Mouse (Mus musculus) heart, postnatal 0 days (tissue): ENCODE results near the gene Serpina3j. TPM values are rescaled to one million over a fixed set of nuclear protein-coding genes. Genes with fewer than 3 reads are reported as not detected.
"Not testable (repeated sequence)": the region's sequence is repeated elsewhere in the genome, so short reads cannot be mapped to it uniquely, and the experiment has no call there.

Experiments
- ATAC-seq: fragments of 200-750 bp; cut with Nextera tagmentation; 2 replicates; pipeline ENCODE4 v1.8.0; 2017; ENCODE audit warnings: low read depth, moderate number of reproducible peaks, moderate library complexity; ENCODE audit not compliant: insufficient read depth
- DNase-seq: peaks from one replicate; pipeline ENCODE4 v3.0.0-alpha.2; 2016; ENCODE audit warnings: low spot score
- H3K27ac ChIP-seq: fragments of 300-500 bp; sonication (generic); 2 replicates; pipeline ENCODE4 v1.5.1; 2014; ENCODE audit warnings: low read depth, mild to moderate bottlenecking
- H3K27me3 ChIP-seq: fragments of 300-500 bp; sonication (generic); 2 replicates; pipeline ENCODE4 v1.6.1; 2014; ENCODE audit warnings: low read length, mixed read lengths; ENCODE audit not compliant: control insufficient read depth, insufficient read depth
- H3K36me3 ChIP-seq: fragments of 300-500 bp; sonication (generic); replicated peaks from 2 replicates; pipeline ENCODE4 v1.6.1; 2014; ENCODE audit warnings: low read length, mixed read lengths; ENCODE audit not compliant: control insufficient read depth, insufficient read depth
- H3K4me1 ChIP-seq: fragments of 300-500 bp; sonication (generic); 2 replicates; pipeline ENCODE4 v1.6.1; 2014; ENCODE audit warnings: antibody characterized with exemption; ENCODE audit not compliant: control insufficient read depth, insufficient read depth
- H3K4me2 ChIP-seq: fragments of 300-500 bp; sonication (generic); 2 replicates; pipeline ENCODE4 v1.6.1; 2014; ENCODE audit warnings: low read depth, mild to moderate bottlenecking, low read length, moderate library complexity
- H3K4me3 ChIP-seq: fragments of 300-500 bp; sonication (generic); 2 replicates; pipeline ENCODE4 v1.5.1; 2014; ENCODE audit warnings: low read depth, low read length
- H3K9ac ChIP-seq: fragments of 300-500 bp; sonication (generic); replicated peaks from 2 replicates; pipeline ENCODE4 v1.6.1; 2014; ENCODE audit warnings: low read depth, low read length, mixed read lengths
- H3K9me3 ChIP-seq: fragments of 300-500 bp; sonication (generic); replicated peaks from 2 replicates; pipeline ENCODE4 v1.6.1; 2016; ENCODE audit warnings: low read length; ENCODE audit not compliant: control insufficient read depth
- CTCF ChIP-seq: IDR thresholded peaks from 2 replicates; pipeline ENCODE4 v1.5.1; 2016; ENCODE audit warnings: antibody characterized with exemption, control low read depth, low read depth
- EP300 ChIP-seq: IDR thresholded peaks from 2 replicates; pipeline ENCODE4 v1.6.1; 2016; ENCODE audit warnings: antibody characterized with exemption, low read depth
- WGBS: fragments of 180-500 bp; shearing (Covaris S2); extraction: QIAGEN DNeasy Blood & Tissue Kit; methylation state at CpG from one replicate; pipeline ENCODE4 v1.1.7; 2014; 5-methylcytosine and 5-hydroxymethylcytosine counted together
- polyA plus RNA-seq: library from polyadenylated mRNA; unstranded; fragments of >200 nt; fragmentation: Nextera tagmentation; extraction: Ambion mirVana; gene quantifications from 2 replicates; pipeline ENCODE4 v1.2.1, GENCODE M21; 2015
- total RNA-seq: library from RNA; depleted of rRNA; stranded (reverse); fragments of >200 nt; gene quantifications from 2 replicates; pipeline ENCODE4 v1.2.3, GENCODE M21; 2014; ENCODE audit warnings: low replicate concordance; rRNA removed

The Serpina3j gene
- total and polyA plus RNA-seq, 2 experiments from 2014 or later = not detected

- no peaks in the 10 kb centered on the region for H3K9me3 ChIP-seq
- ATAC-seq (no peak), DNase-seq (no peak)
- no peak for TF ChIP-seq CTCF
- TF ChIP-seq EP300 = no peak
- no peak overlapping the region for H3K27ac ChIP-seq
- H3K4me2 ChIP-seq = no peak overlapping the region
- H3K36me3 ChIP-seq = no peaks in the 10 kb centered on the region
- no peaks in the 10 kb centered on the region for H3K27me3 ChIP-seq
- no peak overlapping the region for H3K9ac ChIP-seq
- no peak overlapping the region for H3K4me3 ChIP-seq
- no peaks in the 10 kb centered on the region for H3K4me1 ChIP-seq
Measured at GRCm38 (mm10) chr12:104345707-104346106, 31.4 kb downstream of the Serpina3j start.

- no peak for ATAC-seq
- no peak for DNase-seq
- Histone ChIP-seq H3K4me3 (no peak overlapping the region), H3K4me1 (no peaks in the 10 kb centered on the region), H3K9ac (no peak overlapping the region), H3K27ac (no peak overlapping the region), H3K9me3 (no peaks in the 10 kb centered on the region), H3K4me2 (no peak overlapping the region), H3K36me3 (no peaks in the 10 kb centered on the region), H3K27me3 (no peaks in the 10 kb centered on the region)
- WGBS = 67% methylated on average over 2 of the region's 2 CpGs
- TF ChIP-seq EP300 (no peak), CTCF (no peak)
Measured at GRCm38 (mm10) chr12:104347091-104347490, 32.7 kb downstream of the Serpina3j start.

- H3K4me3 ChIP-seq, DNase-seq, H3K9me3 ChIP-seq, H3K4me2 ChIP-seq, H3K4me1 ChIP-seq, ATAC-seq, H3K36me3 ChIP-seq, H3K27ac ChIP-seq, H3K9ac ChIP-seq, H3K27me3 ChIP-seq: not testable (repeated sequence)
- WGBS = 29% methylated on average over 3 of the region's 3 CpGs
- peak; percentile 38 for TF ChIP-seq CTCF
Measured at GRCm38 (mm10) chr12:104351812-104352211, 37.5 kb downstream of the Serpina3j start.

GRCm38 (mm10) chr12:104356006-104356405, 41.7 kb downstream of the Serpina3j start:
- no peak for DNase-seq

GRCm38 (mm10) chr12:104369986-104370385, 55.6 kb downstream of the Serpina3j start:
- Histone ChIP-seq H3K4me3 (no peak overlapping the region), H3K9me3 (no peaks in the 10 kb centered on the region), H3K27ac (no peak overlapping the region), H3K9ac (no peak overlapping the region), H3K4me2 (no peak overlapping the region), H3K27me3 (no peaks in the 10 kb centered on the region), H3K36me3 (no peaks in the 10 kb centered on the region), H3K4me1 (no peaks in the 10 kb centered on the region)
- 85% methylated on average over 3 of the region's 3 CpGs for WGBS
- TF ChIP-seq EP300 = no peak
- TF ChIP-seq CTCF = no peak
- ATAC-seq (no peak), DNase-seq (no peak)

More at GRCm38 (mm10) chr12:104356006-104356405, 41.7 kb downstream of the Serpina3j start:
- no peaks in the 10 kb centered on the region for H3K27me3 ChIP-seq
- no peak overlapping the region for H3K4me2 ChIP-seq
- H3K36me3 ChIP-seq = no peaks in the 10 kb centered on the region
- H3K9me3 ChIP-seq = no peaks in the 10 kb centered on the region
- no peaks in the 10 kb centered on the region for H3K4me1 ChIP-seq
- 69% methylated on average over 3 of the region's 3 CpGs for WGBS
- H3K27ac ChIP-seq = no peak overlapping the region
- ATAC-seq = no peak
- H3K4me3 ChIP-seq = no peak overlapping the region
- no peak overlapping the region for H3K9ac ChIP-seq
- TF ChIP-seq EP300 (no peak), CTCF (no peak)

Other genes with a start within 250 kb of the Serpina3j start
- not detected in 2 replicates for gene Serpina5, start 213.4 kb upstream of the Serpina3j start, total RNA-seq
- not detected in 2 replicates for gene Serpina5, start 213.4 kb upstream of the Serpina3j start, polyA plus RNA-seq
- not detected in 2 replicates for gene Serpina3a, start 201.8 kb upstream of the Serpina3j start, total RNA-seq
- gene Serpina3a, start 201.8 kb upstream of the Serpina3j start, polyA plus RNA-seq = not detected in 2 replicates
- not detected in 2 replicates for gene Serpina3b, start 186.6 kb upstream of the Serpina3j start, total RNA-seq
- gene Serpina3b, start 186.6 kb upstream of the Serpina3j start, polyA plus RNA-seq = not detected in 2 replicates
- gene Serpina3c, start 160.7 kb upstream of the Serpina3j start, total RNA-seq = 0.84 TPM in 1 of 2 replicates, not detected in the other
- 0.07 and 0.11 TPM in 2 replicates for gene Serpina3c, start 160.7 kb upstream of the Serpina3j start, polyA plus RNA-seq
- not detected in 2 replicates for gene Serpina3f, start 100.0 kb upstream of the Serpina3j start, total RNA-seq
- gene Serpina3f, start 100.0 kb upstream of the Serpina3j start, polyA plus RNA-seq = 0.12 and 0.16 TPM in 2 replicates
- 6.9 and 12.6 TPM in 2 replicates for gene Serpina3g, start 78.3 kb upstream of the Serpina3j start, total RNA-seq
- gene Serpina3g, start 78.3 kb upstream of the Serpina3j start, polyA plus RNA-seq = 3.3 and 3.4 TPM in 2 replicates
- not detected in 2 replicates for gene Serpina3i, start 51.4 kb upstream of the Serpina3j start, total RNA-seq
- 0.19 TPM in 1 of 2 replicates, not detected in the other for gene Serpina3i, start 51.4 kb upstream of the Serpina3j start, polyA plus RNA-seq
- gene Serpina3k, start 23.9 kb downstream of the Serpina3j start, total RNA-seq = not detected in 2 replicates
- gene Serpina3k, start 23.9 kb downstream of the Serpina3j start, polyA plus RNA-seq = 0.05 TPM in 1 of 2 replicates, not detected in the other
- gene Serpina3m, start 23.9 kb downstream of the Serpina3j start, total RNA-seq = 1.4 TPM in 1 of 2 replicates, not detected in the other
- not detected in 2 replicates for gene Serpina3m, start 23.9 kb downstream of the Serpina3j start, polyA plus RNA-seq
- gene Serpina3n, start 92.2 kb downstream of the Serpina3j start, total RNA-seq = 1.7 and 3.5 TPM in 2 replicates
- 0.37 and 0.54 TPM in 2 replicates for gene Serpina3n, start 92.2 kb downstream of the Serpina3j start, polyA plus RNA-seq
- gene Gsc, start 158.8 kb downstream of the Serpina3j start, total RNA-seq = not detected in 2 replicates
- 0.21 TPM in 1 of 2 replicates, not detected in the other for gene Gsc, start 158.8 kb downstream of the Serpina3j start, polyA plus RNA-seq